Mouse (Mus musculus): ENCODE measurements around the gene Efcab9.

GRCm38 (mm10) chr11:32544041-32544440 is 12.2 kb upstream of the Efcab9 start:
- no peak for TF ChIP-seq CTCF (IDR thresholded peaks at IDR 0.05; ENCODE audit: low read depth)
- TF ChIP-seq EP300 (IDR thresholded peaks at IDR 0.05; ENCODE audit: low read depth) = no peak
